Mouse (Mus musculus): ENCODE measurements around the gene Zswim8. TPM values are rescaled to one million over a fixed set of nuclear protein-coding genes. Genes with fewer than 3 reads are reported as not detected.
A peak's percentile ranks its signal among the peaks of the same experiment; 100 is the strongest.

Zswim8 gene
- polyA plus RNA-seq, 1 experiment from 2014 or later: 21.2 TPM

DNA sequence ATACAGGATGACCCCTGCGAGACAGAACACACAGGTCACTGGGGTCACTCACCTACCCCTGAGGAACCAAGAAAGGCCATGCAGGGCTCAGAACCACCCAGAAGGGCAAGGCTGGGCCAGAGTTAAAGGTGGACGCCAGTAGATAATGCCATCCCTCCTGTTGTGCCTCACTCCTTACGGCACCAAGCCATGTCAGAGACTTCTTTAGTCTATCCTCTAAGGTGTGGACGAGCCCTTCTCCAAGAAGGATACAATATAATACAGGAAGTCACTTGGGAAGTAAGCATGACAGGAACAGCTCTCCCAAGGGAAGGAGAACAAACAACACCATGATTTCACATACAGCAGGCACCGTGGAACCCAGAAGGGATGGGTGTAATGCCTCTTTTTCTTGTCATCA, 57.6 kb downstream of the Zswim8 start:
- H3K4me3 ChIP-seq (replicated peaks): no peak overlapping the region
- H3K9ac ChIP-seq: no peak overlapping the region
- no peaks in the 10 kb centered on the region for H3K9me3 ChIP-seq
- H3K4me2 ChIP-seq (replicated peaks): no peak overlapping the region
- no peaks in the 10 kb centered on the region for H3K27me3 ChIP-seq (replicated peaks)
- H3K4me1 ChIP-seq (replicated peaks): no peaks in the 10 kb centered on the region
- H3K36me3 ChIP-seq: peaks cover 30% of the 10 kb centered on the region
- H3K27ac ChIP-seq: no peak overlapping the region
- 81% methylated on average over 5 of the region's 5 CpGs for WGBS
- ATAC-seq: no peak

DNA sequence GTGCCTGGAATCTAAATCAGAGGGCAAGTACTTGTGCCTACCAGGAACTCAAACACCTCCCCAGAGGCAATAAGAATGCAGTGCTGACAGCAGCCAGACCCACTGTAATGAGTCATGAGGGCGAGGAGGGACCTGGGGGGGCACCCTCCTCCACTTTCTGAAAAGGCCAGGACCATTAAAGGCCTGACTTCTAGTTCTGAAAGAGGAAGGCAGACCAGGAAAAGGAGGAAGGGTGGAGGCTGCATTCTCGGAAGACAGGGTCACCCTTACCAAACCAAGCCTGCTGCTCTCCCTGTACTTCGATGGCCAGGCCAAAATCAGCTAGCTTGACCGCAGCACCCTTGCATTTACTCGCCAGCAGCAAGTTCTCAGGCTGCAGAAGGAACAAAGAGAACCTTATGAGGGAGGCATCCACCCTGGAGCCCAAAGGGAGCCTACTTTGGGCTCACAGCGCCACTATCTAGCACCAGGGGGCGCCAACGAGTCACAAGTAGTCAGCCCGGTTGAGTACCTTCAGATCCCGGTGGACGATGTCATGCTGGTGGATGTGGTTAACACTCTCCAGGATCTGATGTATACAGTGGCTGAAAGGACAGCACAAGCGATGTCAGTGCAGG, 58.4 kb downstream of the Zswim8 start:
- Histone ChIP-seq H3K36me3 (peaks cover 25% of the 10 kb centered on the region), H3K4me1 (replicated peaks) (no peaks in the 10 kb centered on the region), H3K9ac (no peak overlapping the region), H3K27me3 (replicated peaks) (no peaks in the 10 kb centered on the region), H3K4me2 (replicated peaks) (no peak overlapping the region), H3K4me3 (replicated peaks) (no peak overlapping the region), H3K9me3 (no peaks in the 10 kb centered on the region), H3K27ac (peak overlapping the region; percentile 51)
- peak; percentile 81 for ATAC-seq
- 24% methylated on average over 12 of the region's 12 CpGs for WGBS

DNA sequence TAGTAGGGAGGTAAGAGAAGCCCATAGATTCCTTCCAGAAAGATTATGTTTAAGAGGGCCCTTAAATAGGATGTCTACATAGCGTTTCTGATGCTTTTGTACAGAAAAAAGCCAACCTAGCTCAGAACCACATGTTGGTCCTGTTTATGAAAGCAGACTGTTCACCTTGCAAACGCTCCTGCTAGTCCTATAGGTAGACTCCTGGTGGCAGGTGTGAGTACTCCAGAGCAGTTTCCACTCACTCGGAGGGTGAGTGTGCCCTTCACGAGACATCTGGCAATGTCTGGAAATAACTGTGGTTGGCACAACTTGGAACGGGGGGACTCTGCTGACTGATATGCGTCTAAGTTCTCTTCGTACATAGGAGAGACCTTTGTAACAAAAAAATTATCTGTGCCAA, 60.6 kb downstream of the Zswim8 start:
- Histone ChIP-seq H3K36me3 (peaks cover 18% of the 10 kb centered on the region), H3K4me2 (replicated peaks) (no peak overlapping the region), H3K9ac (no peak overlapping the region), H3K27me3 (replicated peaks) (no peaks in the 10 kb centered on the region), H3K4me3 (replicated peaks) (no peak overlapping the region), H3K27ac (peak overlapping the region; percentile 56), H3K9me3 (no peaks in the 10 kb centered on the region), H3K4me1 (replicated peaks) (no peaks in the 10 kb centered on the region; the same call in 1 of the 2 replicates)
- no peak for ATAC-seq
- 83% methylated on average over 7 of the region's 7 CpGs for WGBS

DNA sequence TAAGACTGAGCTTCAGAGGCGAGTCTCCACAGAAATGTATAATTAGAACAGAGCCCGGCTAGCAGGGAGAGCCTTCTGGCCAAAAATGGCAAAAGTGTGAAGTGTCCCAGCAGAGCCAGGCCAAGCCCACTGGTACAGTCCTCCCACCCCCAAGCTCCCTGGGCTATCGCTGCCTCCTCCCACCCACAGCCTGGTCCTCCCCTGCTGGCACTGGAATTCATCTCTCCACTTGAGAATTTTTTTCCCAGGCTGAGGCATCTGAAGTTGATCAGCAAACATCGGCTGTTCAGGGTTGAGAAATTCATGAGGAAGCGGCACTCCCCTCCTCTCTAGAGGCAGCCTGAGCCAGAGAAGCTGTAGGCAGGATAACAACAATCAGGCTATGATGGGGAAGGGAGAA, 61.2 kb downstream of the Zswim8 start:
- Histone ChIP-seq H3K9me3 (no peaks in the 10 kb centered on the region), H3K27me3 (replicated peaks) (no peaks in the 10 kb centered on the region), H3K4me2 (replicated peaks) (no peak overlapping the region), H3K4me3 (replicated peaks) (no peak overlapping the region), H3K9ac (no peak overlapping the region), H3K4me1 (replicated peaks) (peaks cover 4% of the 10 kb centered on the region), H3K36me3 (peaks cover 14% of the 10 kb centered on the region), H3K27ac (peak overlapping the region; percentile 56)
- ATAC-seq: no peak
- 61% methylated on average over 5 of the region's 5 CpGs for WGBS

DNA sequence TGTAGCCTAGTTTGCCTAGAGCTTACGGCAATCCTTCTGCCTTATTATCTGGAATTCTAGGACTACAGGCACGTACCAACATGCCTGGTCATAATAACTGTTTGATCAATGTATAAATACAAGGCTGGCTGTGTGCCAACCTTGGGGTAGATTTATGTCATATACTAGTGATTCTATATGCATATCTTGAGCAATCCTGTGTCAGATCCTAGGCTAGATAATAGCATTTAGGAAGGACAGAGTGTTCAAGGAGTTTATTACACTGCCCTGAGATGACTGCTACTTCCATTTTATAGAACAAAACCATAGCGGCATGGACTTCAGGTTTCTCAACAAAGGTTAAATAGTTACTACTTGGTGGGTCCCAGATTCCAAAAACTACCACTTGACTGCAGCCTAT, 64.6 kb downstream of the Zswim8 start:
- H3K27me3 ChIP-seq (replicated peaks): no peaks in the 10 kb centered on the region
- H3K9me3 ChIP-seq: no peaks in the 10 kb centered on the region
- H3K4me1 ChIP-seq (replicated peaks): peaks cover 6% of the 10 kb centered on the region
- H3K27ac ChIP-seq: no peak overlapping the region
- ATAC-seq: no peak
- no peak overlapping the region for H3K4me3 ChIP-seq (replicated peaks)
- H3K9ac ChIP-seq: no peak overlapping the region
- WGBS: 60% methylated on average over 3 of the region's 3 CpGs
- peaks cover 13% of the 10 kb centered on the region; the same call in 1 of the 2 replicates for H3K36me3 ChIP-seq
- H3K4me2 ChIP-seq (replicated peaks): no peak overlapping the region

DNA sequence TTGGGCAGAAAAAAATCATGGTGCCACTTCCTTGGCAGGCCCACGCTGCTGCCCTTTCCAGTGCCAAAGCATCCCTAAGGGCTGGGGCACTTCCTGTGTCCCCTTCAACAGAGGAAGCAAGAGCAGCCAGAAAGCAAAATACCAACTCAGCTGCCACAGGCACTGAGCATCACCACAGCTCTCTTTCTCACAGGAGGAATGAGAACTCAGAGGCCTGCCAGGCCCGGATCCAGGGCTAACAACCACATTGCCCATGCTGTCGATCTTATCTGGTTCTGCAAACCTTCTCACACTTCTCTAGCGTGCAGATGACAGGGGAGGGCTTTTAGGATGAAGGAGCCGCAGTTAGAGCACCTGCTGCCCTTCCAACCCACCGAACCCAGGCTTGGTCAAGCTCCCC, 65.5 kb downstream of the Zswim8 start:
- Histone ChIP-seq H3K9ac (no peak overlapping the region), H3K36me3 (peaks cover 19% of the 10 kb centered on the region), H3K4me1 (replicated peaks) (peaks cover 6% of the 10 kb centered on the region), H3K27me3 (replicated peaks) (no peaks in the 10 kb centered on the region), H3K4me2 (replicated peaks) (no peak overlapping the region), H3K27ac (no peak overlapping the region), H3K4me3 (replicated peaks) (no peak overlapping the region), H3K9me3 (no peaks in the 10 kb centered on the region)
- no peak for ATAC-seq
- 72% methylated on average over 6 of the region's 6 CpGs for WGBS

Other genes starting within 250 kb of the Zswim8 start
- 45.5 and 47.0 TPM in 2 replicates for gene Anxa7, start 227.4 kb upstream of the Zswim8 start, polyA plus RNA-seq (2015; fragmentation: Nextera tagmentation; extraction: Ambion mirVana)
- 0.54 and 0.98 TPM in 2 replicates for gene Mss51, start 210.7 kb upstream of the Zswim8 start, polyA plus RNA-seq (2015; fragmentation: Nextera tagmentation; extraction: Ambion mirVana)
- gene Ppp3cb, start 161.0 kb upstream of the Zswim8 start, polyA plus RNA-seq (2015; fragmentation: Nextera tagmentation; extraction: Ambion mirVana): 37.9 and 38.8 TPM in 2 replicates
- 3.8 and 4.4 TPM in 2 replicates for gene Usp54, start 66.5 kb upstream of the Zswim8 start, polyA plus RNA-seq (2015; fragmentation: Nextera tagmentation; extraction: Ambion mirVana)
- gene Myoz1, start 51.0 kb upstream of the Zswim8 start, polyA plus RNA-seq (2015; fragmentation: Nextera tagmentation; extraction: Ambion mirVana): 0.13 and 0.57 TPM in 2 replicates
- gene Synpo2l, start 39.2 kb upstream of the Zswim8 start, polyA plus RNA-seq (2015; fragmentation: Nextera tagmentation; extraction: Ambion mirVana): 0.13 and 0.52 TPM in 2 replicates
- 82.8 and 96.2 TPM in 2 replicates for gene Sec24c, start 33.2 kb upstream of the Zswim8 start, polyA plus RNA-seq (2015; fragmentation: Nextera tagmentation; extraction: Ambion mirVana)
- gene Fut11, start 12.6 kb upstream of the Zswim8 start, polyA plus RNA-seq (2015; fragmentation: Nextera tagmentation; extraction: Ambion mirVana): 21.2 and 22.8 TPM in 2 replicates
- 191 and 227 TPM in 2 replicates for gene Chchd1, start 4.5 kb upstream of the Zswim8 start, polyA plus RNA-seq (2015; fragmentation: Nextera tagmentation; extraction: Ambion mirVana)
- 20.4 and 21.9 TPM in 2 replicates for gene Ndst2, start 27.0 kb downstream of the Zswim8 start, polyA plus RNA-seq (2015; fragmentation: Nextera tagmentation; extraction: Ambion mirVana)
- 37.1 and 42.3 TPM in 2 replicates for gene Camk2g, start 86.5 kb downstream of the Zswim8 start, polyA plus RNA-seq (2015; fragmentation: Nextera tagmentation; extraction: Ambion mirVana)
- 2.5 and 2.9 TPM in 2 replicates for gene Plau, start 129.1 kb downstream of the Zswim8 start, polyA plus RNA-seq (2015; fragmentation: Nextera tagmentation; extraction: Ambion mirVana)
- 56.9 and 59.2 TPM in 2 replicates for gene Vcl, start 221.8 kb downstream of the Zswim8 start, polyA plus RNA-seq (2015; fragmentation: Nextera tagmentation; extraction: Ambion mirVana)